Comparison of ENCODE assay signal across 9 mouse cellular contexts in the genomic region with DNA sequence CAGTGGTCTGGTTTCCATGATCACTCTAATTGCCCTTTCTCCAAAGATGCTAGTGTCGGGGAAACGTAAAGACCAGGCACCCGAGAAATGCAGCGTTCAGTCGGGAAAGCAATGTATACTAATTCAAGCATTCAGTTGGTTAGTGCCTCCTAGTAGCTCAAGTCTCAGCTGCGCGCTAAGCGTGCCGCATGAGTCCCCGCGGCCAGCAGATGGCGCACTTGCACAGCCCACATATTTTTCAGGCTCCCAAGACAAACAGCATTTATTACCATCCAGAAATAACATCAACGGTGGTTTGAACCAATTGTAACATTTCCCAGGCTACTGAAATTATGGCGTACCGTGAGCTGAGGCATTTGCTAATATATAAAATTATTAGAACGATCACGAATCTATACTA.
DNase-seq lines count a peak whose midpoint lies in the region; ATAC-seq lines count a peak whose summit lies in the region.
"Had no signal": no experiment of that assay in that cellular context is flagged by ENCODE, and none has a peak within 500 bp of the region (broad histone marks: within the 10 kb centered on the region; RNA-seq: fewer than 3 reads in every experiment).

No protein-coding gene starts in this region.

- peaks cover 22% of the 10 kb centered on the region for H3K27me3 ChIP-seq in forebrain, embryonic 13.5 days
- no peaks in the 10 kb centered on the region for H3K27me3 ChIP-seq in hindbrain, embryonic 15.5 days

- no peaks in the 10 kb centered on the region for H3K36me3 ChIP-seq in forebrain, embryonic 13.5 days (ENCODE audit: poor library complexity, severe bottlenecking)
- no peaks in the 10 kb centered on the region for H3K36me3 ChIP-seq in hindbrain, embryonic 15.5 days

- H3K9ac ChIP-seq in forebrain, embryonic 13.5 days = no peak overlapping the region
- no peak overlapping the region for H3K9ac ChIP-seq in hindbrain, embryonic 15.5 days

- no peak overlapping the region for H3K4me2 ChIP-seq in forebrain, embryonic 13.5 days
- no peak overlapping the region for H3K4me2 ChIP-seq in hindbrain, embryonic 15.5 days

- no peaks in the 10 kb centered on the region for H3K9me3 ChIP-seq in forebrain, embryonic 13.5 days (replicated peaks)
- no peaks in the 10 kb centered on the region for H3K9me3 ChIP-seq in hindbrain, embryonic 15.5 days

- H3K4me3 ChIP-seq in forebrain, embryonic 13.5 days = no peak overlapping the region
- H3K4me3 ChIP-seq in hindbrain, embryonic 15.5 days = no peak overlapping the region

- peak; percentile 61 for DNase-seq in MN1 (ENCODE audit: low spot score)
- DNase-seq in c-Kit-positive CD71-negative TER-119-negative erythroid progenitor cells, embryonic 14.5 days (ENCODE audit: low read depth) = peak; percentile 31
- peak; percentile 81 for DNase-seq in layer of hippocampus, postnatal 36 days
- peak; percentile 77 for DNase-seq in right cerebral cortex, postnatal 25 days

- WGBS in forebrain, embryonic 13.5 days = 12% methylated on average over 17 of the region's 17 CpGs
- 12% methylated on average over 17 of the region's 17 CpGs for WGBS in hindbrain, embryonic 15.5 days

- H3K27ac ChIP-seq in forebrain, embryonic 13.5 days = no peak overlapping the region
- H3K27ac ChIP-seq in hindbrain, embryonic 15.5 days (replicated peaks) = no peak overlapping the region
- H3K27ac ChIP-seq: macrophage had no signal

- peak; percentile 86 for ATAC-seq in forebrain, embryonic 13.5 days
- ATAC-seq in hindbrain, embryonic 15.5 days (ENCODE audit: low FRiP score, low read depth) = peak; percentile 88
- ATAC-seq in megakaryocyte progenitor cell, adult 5-6 weeks (replicated peaks; ENCODE audit: poor library complexity) = peak; percentile 84
- no peak for ATAC-seq in erythroblast, adult 5-6 weeks (replicated peaks; ENCODE audit: low FRiP score, poor library complexity, severe bottlenecking)

- no peaks in the 10 kb centered on the region for H3K4me1 ChIP-seq in forebrain, embryonic 13.5 days
- H3K4me1 ChIP-seq in hindbrain, embryonic 15.5 days (replicated peaks) = no peaks in the 10 kb centered on the region

Comparison
In these comparisons a context has a peak if more than half of its experiments do, and no peak if none do; other contexts are left out.
1. DNase-seq: peak in every context shown above with its lines; median percentile 81 in layer of hippocampus, postnatal 36 days; 77 in right cerebral cortex, postnatal 25 days; 61 in MN1; 31 in c-Kit-positive CD71-negative TER-119-negative erythroid progenitor cells, embryonic 14.5 days.